7 mouse cellular contexts compared by ENCODE assay signal in the genomic region with DNA sequence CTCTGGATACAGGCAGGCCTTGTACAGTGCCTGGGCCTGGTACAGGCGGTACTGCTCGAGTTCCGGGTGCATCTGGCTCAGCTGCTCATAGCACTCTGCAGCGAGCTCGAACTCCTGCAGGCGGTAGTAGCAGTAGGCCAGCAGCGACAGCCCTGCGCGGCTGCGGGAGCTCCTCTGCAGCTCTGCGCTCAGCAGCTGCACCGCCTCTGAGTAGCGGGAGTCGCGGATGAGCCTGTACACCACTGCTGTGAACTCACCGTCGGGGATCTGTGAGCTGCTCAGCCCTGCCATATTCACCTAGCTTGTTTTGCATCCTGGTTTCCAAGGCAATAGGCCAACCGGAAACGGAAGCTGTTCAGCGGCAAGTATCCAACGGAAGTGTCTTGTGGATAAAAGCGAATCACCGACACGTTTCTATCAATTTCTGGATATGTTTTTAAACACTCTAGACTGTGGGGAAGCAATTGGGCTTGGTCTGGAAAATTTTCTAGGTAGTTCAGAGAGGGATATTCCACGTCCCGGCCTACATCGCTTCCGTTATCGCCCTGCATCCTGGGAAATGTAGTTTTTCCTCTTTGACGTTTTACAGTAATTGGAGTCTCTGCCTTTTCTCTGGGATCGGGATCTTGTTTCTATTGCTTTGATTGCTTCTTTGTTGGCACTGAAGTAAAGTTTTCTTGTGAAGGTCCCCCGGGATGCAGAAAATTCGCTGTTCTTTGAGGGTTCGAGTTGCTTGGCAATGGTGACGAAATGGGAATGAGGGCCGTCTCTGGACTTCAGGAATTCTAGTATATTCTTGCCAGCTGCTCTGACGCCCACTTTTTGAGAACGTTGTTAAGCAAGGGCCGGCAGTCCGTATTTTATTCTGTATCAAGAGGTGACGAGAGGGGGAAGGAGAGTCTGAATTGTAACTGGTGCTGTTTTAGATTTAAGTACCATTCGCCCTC. TPM values are rescaled to one million over a fixed set of nuclear protein-coding genes. Genes with fewer than 3 reads are reported as not detected.
DNase-seq lines count a peak whose midpoint lies in the region; ATAC-seq lines count a peak whose summit lies in the region.

A gene (minus strand): TSS at position 469 of the 947 bp plus-strand sequence.

- no peaks in the 10 kb centered on the region for H3K36me3 ChIP-seq in embryonic facial prominence, embryonic 13.5 days
- no peaks in the 10 kb centered on the region for H3K36me3 ChIP-seq in limb, embryonic 10.5 days
- H3K36me3 ChIP-seq in midbrain, embryonic 12.5 days = no peaks in the 10 kb centered on the region

- peak within 1 kb of the TSS; percentile 69 for H3K9ac ChIP-seq in embryonic facial prominence, embryonic 13.5 days
- peak within 1 kb of the TSS; percentile 59 for H3K9ac ChIP-seq in midbrain, embryonic 12.5 days (replicated peaks)

- H3K27ac ChIP-seq in embryonic facial prominence, embryonic 13.5 days = peak within 1 kb of the TSS; percentile 83
- H3K27ac ChIP-seq in limb, embryonic 10.5 days = peak within 1 kb of the TSS; percentile 93
- H3K27ac ChIP-seq in midbrain, embryonic 12.5 days (replicated peaks) = peak within 1 kb of the TSS; percentile 76

- peak within 1 kb of the TSS; percentile 58 for H3K4me3 ChIP-seq in embryonic facial prominence, embryonic 13.5 days
- H3K4me3 ChIP-seq in limb, embryonic 10.5 days = peak within 1 kb of the TSS; percentile 63
- H3K4me3 ChIP-seq in midbrain, embryonic 12.5 days = peak within 1 kb of the TSS; percentile 62

- peaks cover 7% of the 10 kb centered on the region; the same call in 1 of the 2 replicates for H3K4me1 ChIP-seq in embryonic facial prominence, embryonic 13.5 days
- H3K4me1 ChIP-seq in limb, embryonic 10.5 days = peaks cover 19% of the 10 kb centered on the region
- peaks cover 7% of the 10 kb centered on the region; the same call in 1 of the 2 replicates for H3K4me1 ChIP-seq in midbrain, embryonic 12.5 days

- no peaks in the 10 kb centered on the region for H3K27me3 ChIP-seq in embryonic facial prominence, embryonic 13.5 days
- 0 out of 2 replicates have a peak, but pooled peaks cover 3% of the 10 kb centered on the region for H3K27me3 ChIP-seq in limb, embryonic 10.5 days (ENCODE audit: low read depth, poor library complexity, severe bottlenecking)
- H3K27me3 ChIP-seq in midbrain, embryonic 12.5 days = no peaks in the 10 kb centered on the region

- peak; percentile 81 to 84 for DNase-seq in adrenal gland, postnatal 36 days
- peak; percentile 86 to 92 for DNase-seq in heart, adult 18-20 months
- DNase-seq in kidney, adult 18-20 months = peak; percentile 86
- peak; percentile 87 for DNase-seq in limb, embryonic 10.5 days (ENCODE audit: low spot score)
- peak; percentile 62 for DNase-seq in skeletal muscle tissue, adult 2 months (ENCODE audit: low read depth, low spot score)

- H3K4me2 ChIP-seq in embryonic facial prominence, embryonic 13.5 days = peak within 1 kb of the TSS; percentile 66
- peak within 1 kb of the TSS; percentile 56 for H3K4me2 ChIP-seq in midbrain, embryonic 12.5 days (replicated peaks)

- 3% methylated on average over 42 of the region's 42 CpGs for WGBS in embryonic facial prominence, embryonic 13.5 days
- WGBS in limb, embryonic 10.5 days = 4% methylated on average over 42 of the region's 42 CpGs
- 4% methylated on average over 42 of the region's 42 CpGs for WGBS in midbrain, embryonic 12.5 days

- H3K9me3 ChIP-seq in embryonic facial prominence, embryonic 13.5 days = no peaks in the 10 kb centered on the region
- H3K9me3 ChIP-seq in limb, embryonic 10.5 days (replicated peaks) = no peaks in the 10 kb centered on the region
- no peaks in the 10 kb centered on the region for H3K9me3 ChIP-seq in midbrain, embryonic 12.5 days

- peak; percentile 84 for ATAC-seq in embryonic facial prominence, embryonic 13.5 days (ENCODE audit: insufficient number of reproducible peaks, insufficient read depth, low FRiP score, low TSS enrichment, low read depth)
- ATAC-seq in midbrain, embryonic 12.5 days (ENCODE audit: low FRiP score, low read depth) = peak; percentile 87

RNA-seq across cellular contexts. Expression of the gene that starts here (rescaled TPM):
- total RNA-seq in adrenal gland, postnatal 36 days (2021) = 10 to 100 TPM; 13.2 to 21.4 TPM
- 8.7 and 10.5 TPM in 2 replicates for polyA plus RNA-seq in embryonic facial prominence, embryonic 13.5 days (2015; fragmentation: Nextera tagmentation; extraction: Ambion mirVana)
- total RNA-seq in heart, adult 18-20 months (2021) = 10 to 100 TPM; 11.1 to 13.7 TPM
- polyA plus RNA-seq in limb, embryonic 10.5 days (2016; fragmentation: Nextera tagmentation; extraction: Ambion mirVana) = 4.1 and 6.0 TPM in 2 replicates
- polyA plus RNA-seq in midbrain, embryonic 12.5 days (2016; fragmentation: Nextera tagmentation; extraction: Ambion mirVana) = 8.8 and 9.7 TPM in 2 replicates

Comparison
In these comparisons a context has a peak if more than half of its experiments do, and no peak if none do; other contexts are left out.
1. Peak in every context shown above with its lines: DNase-seq, ATAC-seq, H3K4me3 ChIP-seq and H3K27ac ChIP-seq.